Comparison of ENCODE assay signal across 7 mouse cellular contexts in genomic region chr14:55577871-55578667, GRCm38 (mm10). TPM values are rescaled to one million over a fixed set of nuclear protein-coding genes. Genes with fewer than 3 reads are reported as not detected.
DNase-seq lines count a peak whose midpoint lies in the region; ATAC-seq and TF ChIP-seq lines count a peak whose summit lies in the region.

Psme1 (plus strand) TSS chr14:55578123.

- peak within 1 kb of the TSS; percentile 79 for H3K4me2 ChIP-seq in intestine, embryonic 15.5 days (replicated peaks)
- H3K4me2 ChIP-seq in midbrain, embryonic 11.5 days, result peak within 1 kb of the TSS; percentile 80

- peaks cover 10% of the 10 kb centered on the region for H3K4me1 ChIP-seq in intestine, embryonic 15.5 days (replicated peaks)
- H3K4me1 ChIP-seq in midbrain, embryonic 11.5 days (ENCODE audit: control insufficient read depth, insufficient read depth, low read length), result peaks cover 11% of the 10 kb centered on the region
- H3K4me1 ChIP-seq in small intestine, adult 2 months (ENCODE audit: control insufficient read depth, insufficient read depth, insufficient read length, low read length), result no peaks in the 10 kb centered on the region

- peaks cover 13% of the 10 kb centered on the region for H3K36me3 ChIP-seq in intestine, embryonic 15.5 days
- H3K36me3 ChIP-seq in midbrain, embryonic 11.5 days (ENCODE audit: control insufficient read depth, insufficient read depth, low read length), result peaks cover 9% of the 10 kb centered on the region; the same call in 1 of the 2 replicates
- H3K36me3 ChIP-seq in small intestine, adult 2 months (ENCODE audit: control insufficient read depth, insufficient read depth, low read length), result peaks cover 27% of the 10 kb centered on the region

- peak within 1 kb of the TSS; percentile 92 for H3K9ac ChIP-seq in intestine, embryonic 15.5 days
- peak within 1 kb of the TSS; percentile 90 for H3K9ac ChIP-seq in midbrain, embryonic 11.5 days (ENCODE audit: low read length)

- peak; percentile 94 for ATAC-seq in intestine, embryonic 15.5 days
- ATAC-seq in midbrain, embryonic 11.5 days (ENCODE audit: low FRiP score), result peak; percentile 85

- intact Hi-C loops in gastrocnemius, postnatal 36 days (cut with DNase I), result loop anchor here (2.0 kb wide), 1 partner anchor 15 kb away; no protein-coding TSS in a partner anchor
- intact Hi-C loops in left cerebral cortex, postnatal 4 days (cut with DNase I), result no loop called here

- peak within 1 kb of the TSS; percentile 79 for H3K4me3 ChIP-seq in intestine, embryonic 15.5 days (replicated peaks)
- peak within 1 kb of the TSS; percentile 57 for H3K4me3 ChIP-seq in midbrain, embryonic 11.5 days (ENCODE audit: low read depth, low read length)
- H3K4me3 ChIP-seq in small intestine, adult 2 months (ENCODE audit: low read depth, low read length), result peak within 1 kb of the TSS; percentile 92

- peak; percentile 90 to 95 for DNase-seq in adrenal gland, adult (ENCODE audit: inconsistent age in 2 of 2, low spot score in 1 of 2)
- DNase-seq in embryo, embryonic 11.5 days (ENCODE audit: low read depth, low spot score), result peak; percentile 56
- DNase-seq in gastrocnemius, postnatal 36 days, result peak; percentile 69 to 73
- DNase-seq in left cerebral cortex, postnatal 4 days, result peak; percentile 91
- DNase-seq in midbrain, embryonic 11.5 days (ENCODE audit: low spot score, missing footprints), result peak; percentile 95

- under 1% methylated on average over 32 of the region's 32 CpGs for WGBS in intestine, embryonic 15.5 days
- WGBS in midbrain, embryonic 11.5 days, result under 1% methylated on average over 32 of the region's 32 CpGs
- WGBS in small intestine, adult 2 months, result under 1% methylated on average over 32 of the region's 32 CpGs

- peak; percentile 60; the same call in 1 of the 2 replicates for TF ChIP-seq POLR2A in small intestine, adult 2 months (IDR thresholded peaks at IDR 0.05; ENCODE audit: low read depth, low read length)

- no peaks in the 10 kb centered on the region for H3K9me3 ChIP-seq in intestine, embryonic 15.5 days
- H3K9me3 ChIP-seq in midbrain, embryonic 11.5 days (ENCODE audit: control insufficient read depth, low read length), result no peaks in the 10 kb centered on the region

- H3K27me3 ChIP-seq in intestine, embryonic 15.5 days (replicated peaks), result no peaks in the 10 kb centered on the region
- no peaks in the 10 kb centered on the region for H3K27me3 ChIP-seq in midbrain, embryonic 11.5 days (ENCODE audit: control insufficient read depth, insufficient read depth, low read length)
- H3K27me3 ChIP-seq in small intestine, adult 2 months (ENCODE audit: control insufficient read depth, insufficient read depth, low read length), result no peaks in the 10 kb centered on the region

- H3K27ac ChIP-seq in intestine, embryonic 15.5 days, result peak within 1 kb of the TSS; percentile 88
- peak within 1 kb of the TSS; percentile 45 for H3K27ac ChIP-seq in midbrain, embryonic 11.5 days (ENCODE audit: low read depth, low read length)
- H3K27ac ChIP-seq in small intestine, adult 2 months (ENCODE audit: insufficient read depth, low read depth, low read length), result peak within 1 kb of the TSS; percentile 80

- TF ChIP-seq CTCF in small intestine, adult 2 months (IDR thresholded peaks at IDR 0.05; ENCODE audit: extremely low read depth, insufficient read length, insufficient replicate concordance, low read depth, low read length), result no peak

RNA-seq across cellular contexts. Expression of gene Psme1, which starts in this region (rescaled TPM):
- 10 to 100 TPM; 67.4 to 69.7 TPM for total RNA-seq in gastrocnemius, postnatal 36 days (2021)
- 197 and 207 TPM in 2 replicates for polyA plus RNA-seq in intestine, embryonic 15.5 days (2015; fragmentation: Nextera tagmentation; extraction: Ambion mirVana)
- total RNA-seq in left cerebral cortex, postnatal 4 days (2021), result 100 to 1,000 TPM; 111 to 112 TPM
- polyA plus RNA-seq in midbrain, embryonic 11.5 days (2014; fragmentation: Nextera tagmentation; extraction: Ambion mirVana), result 111 and 114 TPM in 2 replicates
- polyA plus RNA-seq in small intestine, adult 2 months (2012; rRNA removed), result 71.4 and 167 TPM in 2 replicates

Comparison
In these comparisons a context has a peak if more than half of its experiments do, and no peak if none do; other contexts are left out.
1. Peak in every context shown above with its lines: DNase-seq, ATAC-seq, H3K4me3 ChIP-seq and H3K27ac ChIP-seq.